ENCODE assay signal across 21 mouse cellular contexts in genomic region chr6:33078260-33078936, GRCm38 (mm10). TPM values are rescaled to one million over a fixed set of nuclear protein-coding genes. Genes with fewer than 3 reads are reported as not detected.
DNase-seq lines count a peak whose midpoint lies in the region; ATAC-seq and TF ChIP-seq lines count a peak whose summit lies in the region.
"Had no signal": no experiment of that assay in that cellular context is flagged by ENCODE, and none has a peak within 500 bp of the region (broad histone marks: within the 10 kb centered on the region; RNA-seq: fewer than 3 reads in every experiment).

No protein-coding gene starts in this region.

- H3K9ac ChIP-seq in kidney, postnatal 0 days (ENCODE audit: low read depth, low read length): 0 out of 2 replicates have a peak overlapping the region, but pooled peaks have one; percentile 18
- no peak overlapping the region; the same call in 1 of the 2 replicates for H3K9ac ChIP-seq in neural tube, embryonic 14.5 days (replicated peaks; ENCODE audit: low read depth, low read length)
- H3K9ac ChIP-seq: midbrain, embryonic 15.5 days had no signal

- H3K4me1 ChIP-seq in kidney, postnatal 0 days (replicated peaks; ENCODE audit: insufficient read depth, low read length): no peaks in the 10 kb centered on the region; the same call in 1 of the 2 replicates
- H3K4me1 ChIP-seq in neural tube, embryonic 14.5 days (ENCODE audit: control insufficient read depth, insufficient read depth, low read length): peaks cover 6% of the 10 kb centered on the region; the same call in 1 of the 2 replicates
- H3K4me1 ChIP-seq: forebrain, embryonic 10.5 days; heart, embryonic 10.5 days; midbrain, embryonic 15.5 days had no signal

- WGBS in kidney, postnatal 0 days: 15% methylated on average over 19 of the region's 19 CpGs
- WGBS in neural tube, embryonic 14.5 days: 25% methylated on average over 19 of the region's 19 CpGs

- H3K27me3 ChIP-seq in kidney, postnatal 0 days (ENCODE audit: insufficient read depth, low read length): no peaks in the 10 kb centered on the region
- no peaks in the 10 kb centered on the region for H3K27me3 ChIP-seq in neural tube, embryonic 14.5 days (ENCODE audit: control insufficient read depth, insufficient read depth, low read length)
- H3K27me3 ChIP-seq: CH12.LX; midbrain, embryonic 15.5 days had no signal

- no peaks in the 10 kb centered on the region for H3K9me3 ChIP-seq in kidney, postnatal 0 days (replicated peaks; ENCODE audit: low read length)
- no peaks in the 10 kb centered on the region for H3K9me3 ChIP-seq in neural tube, embryonic 14.5 days (ENCODE audit: control insufficient read depth, low read length)
- H3K9me3 ChIP-seq: forebrain, embryonic 10.5 days; midbrain, embryonic 15.5 days had no signal

- TF ChIP-seq CTCF in kidney, postnatal 0 days (IDR thresholded peaks at IDR 0.05; ENCODE audit: low read depth): no peak

- peak; percentile 37 for DNase-seq in embryo, embryonic 10 days (ENCODE audit: low spot score)
- no peak for DNase-seq in embryo, embryonic 9.5 days (ENCODE audit: extremely low spot score)
- peak; percentile 88 for DNase-seq in kidney, postnatal 0 days (ENCODE audit: low spot score)
- DNase-seq in kidney, adult 18-20 months: no peak
- peak; percentile 19 to 35 for DNase-seq in kidney, postnatal 4 days
- DNase-seq in lung, postnatal 25 days (ENCODE audit: low spot score): no peak
- DNase-seq: cerebellum, postnatal 36 days; gastrocnemius, postnatal 25 days; heart, postnatal 36 days; liver; lung, adult 2 months; right cerebral cortex, adult 18-20 months; spleen, adult 18-20 months; thymus, postnatal 36 days had no signal

- ATAC-seq in kidney, postnatal 0 days (replicated peaks; ENCODE audit: low FRiP score, low read depth): peak; percentile 81
- no peak for ATAC-seq in neural tube, embryonic 14.5 days (ENCODE audit: low read depth)
- no peak for ATAC-seq in frontal cortex, adult (ENCODE audit: low TSS enrichment)
- ATAC-seq: midbrain, embryonic 15.5 days had no signal

- no peak overlapping the region for H3K4me3 ChIP-seq in kidney, postnatal 0 days (replicated peaks; ENCODE audit: low read depth, low read length)
- no peak overlapping the region for H3K4me3 ChIP-seq in neural tube, embryonic 14.5 days (ENCODE audit: low read depth, low read length)
- H3K4me3 ChIP-seq: forebrain, embryonic 10.5 days; heart, embryonic 10.5 days; left cerebral cortex, adult 2 months; midbrain, embryonic 15.5 days had no signal

- no peak overlapping the region for H3K27ac ChIP-seq in kidney, postnatal 0 days
- no peak overlapping the region for H3K27ac ChIP-seq in neural tube, embryonic 14.5 days (ENCODE audit: low read depth, low read length)
- H3K27ac ChIP-seq: forebrain, embryonic 10.5 days; heart, embryonic 10.5 days; left cerebral cortex, adult 2 months; midbrain, embryonic 15.5 days had no signal

- peak overlapping the region; percentile 49 for H3K4me2 ChIP-seq in kidney, postnatal 0 days (ENCODE audit: low read length)
- peak overlapping the region; percentile 37 for H3K4me2 ChIP-seq in neural tube, embryonic 14.5 days (ENCODE audit: low read depth, low read length)
- H3K4me2 ChIP-seq: midbrain, embryonic 15.5 days had no signal

- no peaks in the 10 kb centered on the region for H3K36me3 ChIP-seq in kidney, postnatal 0 days (ENCODE audit: insufficient read depth, low read length)
- H3K36me3 ChIP-seq in neural tube, embryonic 14.5 days (ENCODE audit: control insufficient read depth, insufficient read depth, low read length): no peaks in the 10 kb centered on the region
- H3K36me3 ChIP-seq: forebrain, embryonic 10.5 days; heart, embryonic 10.5 days; midbrain, embryonic 15.5 days had no signal

RNA-seq across cellular contexts. Expression of gene Chchd3, which starts 18.3 kb away (rescaled TPM):
- 154 and 160 TPM in 2 replicates for polyA plus RNA-seq in kidney, postnatal 0 days (2015; fragmentation: Nextera tagmentation; extraction: Ambion mirVana)
- 121 and 124 TPM in 2 replicates for polyA plus RNA-seq in neural tube, embryonic 14.5 days (2014; fragmentation: Nextera tagmentation; extraction: Ambion mirVana)

Comparison
In these comparisons a context has a peak if more than half of its experiments do, and no peak if none do; other contexts are left out.
1. DNase-seq: peak in embryo, embryonic 10 days (single experiment), kidney, postnatal 0 days (single experiment) and kidney, postnatal 4 days (2 of 2); none in embryo, embryonic 9.5 days (single experiment), kidney, adult 18-20 months (single experiment) and lung, postnatal 25 days (single experiment).